Mouse (Mus musculus) heart, embryonic 16.5 days (tissue): Measurements from ENCODE around the gene Nbr1. TPM values are rescaled to one million over a fixed set of nuclear protein-coding genes. Genes with fewer than 3 reads are reported as not detected.
"Not testable (repeated sequence)": the region's sequence is repeated elsewhere in the genome, so short reads cannot be mapped to it uniquely, and the experiment has no call there.

Experiments used
- ATAC-seq: fragments of 200-750 bp; cut with Nextera tagmentation; replicated peaks from 2 replicates; pipeline ENCODE4 v1.8.0; 2017; ENCODE audit warnings: moderate number of reproducible peaks; ENCODE audit not compliant: insufficient read depth, low FRiP score; ENCODE audit errors: extremely low read depth
- H3K27ac ChIP-seq: fragments of 300-500 bp; sonication (generic); 2 replicates; pipeline ENCODE4 v1.5.1; 2014; ENCODE audit warnings: mild to moderate bottlenecking, low read length, control low read depth, moderate library complexity
- H3K27me3 ChIP-seq: fragments of 300-500 bp; sonication (generic); 2 replicates; pipeline ENCODE4 v1.6.1; 2014; ENCODE audit warnings: low read length, mixed read lengths; ENCODE audit not compliant: control insufficient read depth, insufficient read depth
- H3K36me3 ChIP-seq: fragments of 300-500 bp; sonication (generic); 2 replicates; pipeline ENCODE4 v1.6.1; 2014; ENCODE audit not compliant: control insufficient read depth, insufficient read depth
- H3K4me1 ChIP-seq: fragments of 300-500 bp; sonication (generic); 2 replicates; pipeline ENCODE4 v1.6.1; 2014; ENCODE audit warnings: low read length, mixed read lengths; ENCODE audit not compliant: control insufficient read depth, insufficient read depth
- H3K4me2 ChIP-seq: fragments of 300-500 bp; sonication (generic); 2 replicates; pipeline ENCODE4 v1.6.1; 2014; ENCODE audit warnings: low read depth, mild to moderate bottlenecking, control low read depth, low read length
- H3K4me3 ChIP-seq: fragments of 300-500 bp; sonication (generic); 2 replicates; pipeline ENCODE4 v1.5.1; 2014; ENCODE audit warnings: mild to moderate bottlenecking, control low read depth, low read length
- H3K9ac ChIP-seq: fragments of 300-500 bp; sonication (generic); 2 replicates; pipeline ENCODE4 v1.6.1; 2014; ENCODE audit warnings: low read length, control low read depth
- H3K9me3 ChIP-seq: fragments of 300-500 bp; sonication (generic); replicated peaks from 2 replicates; pipeline ENCODE4 v1.6.1; 2016; ENCODE audit warnings: low read length; ENCODE audit not compliant: control insufficient read depth
- WGBS: fragments of 180-500 bp; shearing (Covaris S2); extraction: QIAGEN DNeasy Blood & Tissue Kit; methylation state at CpG from one replicate; pipeline ENCODE4 v1.1.7; 2014; 5-methylcytosine and 5-hydroxymethylcytosine counted together
- polyA plus RNA-seq: library from polyadenylated mRNA; unstranded; fragments of >200 nt; fragmentation: Nextera tagmentation; extraction: Ambion mirVana; gene quantifications from 2 replicates; pipeline ENCODE4 v1.2.1, GENCODE M21; 2015

Nbr1 gene
- polyA plus RNA-seq, 1 experiment from 2014 or later: 65.5 TPM

DNA sequence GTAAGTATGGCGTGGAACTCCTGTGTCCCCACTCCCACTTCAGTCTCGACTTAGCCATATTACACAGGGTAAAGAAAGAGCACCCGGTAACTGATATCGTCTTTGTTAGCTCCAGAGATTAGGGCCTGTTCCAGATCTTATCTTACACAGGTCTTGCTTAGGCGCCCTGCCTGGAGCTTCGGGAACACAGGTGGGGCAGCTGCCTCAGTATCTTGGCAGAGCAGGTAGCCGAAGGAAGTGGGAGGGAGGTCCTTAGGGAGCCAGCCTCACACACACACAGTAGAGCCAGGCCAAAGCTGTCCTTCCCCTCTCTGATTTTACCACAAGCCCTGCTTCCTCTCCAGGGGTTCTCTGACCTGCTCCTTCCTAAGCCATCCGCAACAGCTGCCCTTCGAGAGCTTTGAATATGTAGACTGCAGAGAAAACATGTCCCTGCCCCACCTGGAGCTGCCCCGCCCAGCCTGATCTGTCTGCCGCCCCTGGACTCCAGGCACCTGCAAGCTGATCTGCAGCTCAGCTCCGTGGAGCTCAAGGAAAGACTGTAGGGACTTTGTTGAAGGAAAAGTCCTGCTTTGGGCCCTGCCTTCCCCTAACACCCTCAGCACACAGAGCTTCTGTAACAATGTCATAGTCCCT lies 38.2 kb downstream of the Nbr1 start:
- no peak for ATAC-seq
- H3K9ac ChIP-seq: no peak overlapping the region
- no peak overlapping the region for H3K27ac ChIP-seq
- WGBS: 71% methylated on average over 12 of the region's 12 CpGs
- no peaks in the 10 kb centered on the region for H3K27me3 ChIP-seq
- H3K4me3 ChIP-seq: no peak overlapping the region
- H3K4me1 ChIP-seq: no peaks in the 10 kb centered on the region
- peaks cover 3% of the 10 kb centered on the region; the same call in 1 of the 2 replicates for H3K36me3 ChIP-seq
- no peak overlapping the region for H3K4me2 ChIP-seq
- H3K9me3 ChIP-seq: no peaks in the 10 kb centered on the region

DNA sequence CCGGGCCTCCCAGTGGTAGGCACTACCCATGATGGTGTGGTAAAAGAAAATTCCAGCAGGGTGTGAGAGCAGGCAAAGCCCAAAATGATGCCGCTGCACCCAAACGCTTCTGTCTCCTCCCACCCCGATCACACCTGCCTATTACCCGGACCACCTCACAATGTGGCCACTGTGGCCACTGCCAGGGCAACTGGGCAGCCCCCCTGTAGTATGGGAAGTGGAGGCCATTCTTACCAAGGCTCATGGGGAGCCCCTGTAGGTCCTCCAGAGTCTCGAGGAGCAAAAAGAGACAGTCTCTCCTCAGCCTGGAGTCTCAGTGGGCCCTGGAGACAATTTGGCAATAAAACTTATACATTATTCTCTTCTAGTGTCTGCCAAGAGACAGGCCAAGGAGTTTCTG lies 47.2 kb downstream of the Nbr1 start, which contains the start of gene Gm11634:
Gm11634 (minus strand) TSS at position 101 of the 400 bp plus-strand sequence.
- no peak within 1 kb of the TSS for H3K27ac ChIP-seq
- H3K4me1 ChIP-seq: no peaks in the 10 kb centered on the region
- H3K4me3 ChIP-seq: no peak within 1 kb of the TSS
- no peak for ATAC-seq
- H3K36me3 ChIP-seq: no peaks in the 10 kb centered on the region
- no peaks in the 10 kb centered on the region for H3K9me3 ChIP-seq
- no peak within 1 kb of the TSS for H3K9ac ChIP-seq
- 64% methylated on average over 6 of the region's 6 CpGs for WGBS
- peaks cover 4% of the 10 kb centered on the region for H3K27me3 ChIP-seq
- no peak within 1 kb of the TSS for H3K4me2 ChIP-seq

DNA sequence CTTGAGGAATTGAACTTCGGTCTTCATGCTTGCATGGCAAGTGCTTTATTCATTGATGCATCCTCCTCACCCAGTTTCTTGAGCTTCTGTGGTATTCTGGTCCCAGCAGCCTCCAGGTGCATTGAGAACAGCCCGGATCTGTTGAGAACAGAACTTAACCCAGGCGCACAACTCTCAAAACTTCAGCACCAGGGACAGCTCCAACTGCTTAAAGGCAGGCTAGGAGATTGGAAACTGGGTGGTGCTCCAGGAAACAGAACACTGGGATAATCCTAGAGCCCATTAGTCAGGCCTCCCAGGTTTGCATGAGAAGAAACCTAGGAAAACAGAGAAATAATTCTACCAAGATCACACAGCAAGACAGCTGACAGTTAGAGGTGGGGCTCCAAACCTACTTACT lies 50.5 kb downstream of the Nbr1 start:
- H3K4me2 ChIP-seq: no peak overlapping the region

DNA sequence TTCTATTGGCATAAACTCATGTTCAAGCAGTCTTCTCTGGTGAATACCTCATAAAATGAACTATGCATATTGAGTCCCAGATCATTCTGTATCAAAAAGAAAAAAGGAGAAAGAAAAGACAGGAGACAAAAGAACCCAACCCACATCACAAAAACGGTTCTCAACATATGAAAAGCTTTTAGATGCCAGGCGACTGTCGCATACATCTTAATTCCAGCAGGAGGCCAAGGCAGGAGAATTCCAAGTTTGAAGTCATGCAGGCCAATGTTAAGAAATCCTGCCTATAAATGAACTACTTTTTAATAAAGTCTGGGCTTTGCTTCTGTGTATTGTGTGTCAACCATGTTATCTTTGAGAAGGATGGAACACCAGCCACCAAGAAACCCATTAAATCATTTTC lies 52.2 kb downstream of the Nbr1 start:
- Histone ChIP-seq H3K4me2 (peak overlapping the region; percentile 67; the same call in 1 of the 2 replicates), H3K4me3 (peak overlapping the region; percentile 49), H3K9ac (no peak overlapping the region), H3K36me3 (no peaks in the 10 kb centered on the region), H3K4me1 (no peaks in the 10 kb centered on the region), H3K27ac (no peak overlapping the region), H3K9me3 (no peaks in the 10 kb centered on the region), H3K27me3 (peaks cover 1% of the 10 kb centered on the region)
- 5% methylated on average over 3 of the region's 3 CpGs for WGBS
- ATAC-seq: no peak

More for the DNA sequence above, 50.5 kb downstream of the Nbr1 start:
- Histone ChIP-seq H3K27ac (no peak overlapping the region), H3K27me3 (peaks cover 4% of the 10 kb centered on the region), H3K4me3 (no peak overlapping the region), H3K36me3 (no peaks in the 10 kb centered on the region), H3K4me1 (no peaks in the 10 kb centered on the region), H3K9ac (no peak overlapping the region), H3K9me3 (no peaks in the 10 kb centered on the region)
- WGBS: 9% methylated on average over 3 of the region's 3 CpGs
- no peak for ATAC-seq

DNA sequence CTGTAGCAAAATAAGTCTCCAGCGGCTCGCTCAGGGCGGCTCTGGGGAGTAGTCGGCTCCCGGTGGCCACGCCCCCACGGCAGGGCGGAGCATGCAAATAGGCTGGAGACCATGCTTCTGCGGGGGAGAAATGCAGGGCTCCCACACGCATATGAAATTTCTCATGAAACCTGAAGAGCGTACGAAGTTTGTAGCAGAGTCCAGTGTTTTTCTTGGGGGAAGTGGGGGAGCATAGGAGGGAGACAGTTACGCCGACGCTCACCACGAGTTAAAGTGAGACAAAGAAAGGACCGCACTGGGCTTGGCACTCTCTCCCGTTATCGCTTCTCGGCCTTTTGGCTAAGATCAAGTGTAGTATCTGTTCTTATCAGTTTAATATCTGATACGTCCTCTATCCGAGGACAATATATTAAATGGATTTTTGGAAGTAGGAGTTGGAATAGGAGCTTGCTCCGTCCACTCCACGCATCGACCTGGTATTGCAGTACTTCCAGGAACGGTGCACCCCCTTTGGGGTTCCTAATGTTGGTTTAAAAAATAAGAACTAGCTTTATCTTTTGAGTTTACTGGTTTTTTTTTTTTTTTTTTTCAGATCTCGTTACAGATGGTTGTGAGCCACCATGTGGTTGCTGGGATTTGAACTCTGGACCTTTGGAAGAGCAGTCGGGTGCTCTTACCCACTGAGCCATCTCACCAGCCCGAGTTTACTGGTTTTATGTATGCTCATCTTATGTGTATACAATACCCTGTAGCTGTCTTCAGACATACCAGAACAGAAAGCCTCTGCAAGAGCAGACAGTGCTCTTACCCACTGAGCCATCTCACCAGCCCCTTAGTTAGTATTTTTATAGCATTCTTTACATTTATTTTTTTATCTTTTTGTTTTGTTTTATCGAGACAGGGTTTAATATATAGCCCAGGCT lies 52.8 kb downstream of the Nbr1 start:
- 0 out of 2 replicates have a peak, but pooled peaks have one; percentile 60 for ATAC-seq
- not testable (repeated sequence) for H3K36me3 ChIP-seq, H3K27ac ChIP-seq, H3K4me1 ChIP-seq, H3K9me3 ChIP-seq, H3K27me3 ChIP-seq
- Histone ChIP-seq H3K4me2 (peak overlapping the region; percentile 67), H3K4me3 (peak overlapping the region; percentile 49), H3K9ac (peak overlapping the region; percentile 64)
- WGBS: 2% methylated on average over 30 of the region's 30 CpGs

DNA sequence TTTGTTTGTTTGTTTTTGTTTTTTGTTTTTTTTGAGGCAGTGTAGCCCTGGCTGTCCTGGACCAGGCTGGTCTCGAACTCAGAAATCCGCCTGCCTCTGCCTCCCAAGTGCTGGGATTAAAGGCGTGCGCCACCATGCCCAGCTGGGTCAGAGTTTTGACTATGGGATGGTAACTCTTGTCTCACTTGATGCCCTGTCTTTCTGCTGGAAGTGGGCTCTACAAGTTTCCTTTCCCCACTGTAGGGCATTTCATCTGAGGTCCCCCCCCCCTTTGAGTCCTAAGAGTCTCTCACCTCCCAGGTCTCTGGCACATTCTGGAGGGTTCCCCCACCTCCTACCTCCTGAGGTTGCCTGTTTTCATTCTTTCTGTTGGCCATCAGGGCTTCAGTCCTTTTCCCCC lies 55.2 kb downstream of the Nbr1 start:
- H3K27me3 ChIP-seq, ATAC-seq: not testable (repeated sequence)
- 87% methylated on average over 4 of the region's 4 CpGs for WGBS

DNA sequence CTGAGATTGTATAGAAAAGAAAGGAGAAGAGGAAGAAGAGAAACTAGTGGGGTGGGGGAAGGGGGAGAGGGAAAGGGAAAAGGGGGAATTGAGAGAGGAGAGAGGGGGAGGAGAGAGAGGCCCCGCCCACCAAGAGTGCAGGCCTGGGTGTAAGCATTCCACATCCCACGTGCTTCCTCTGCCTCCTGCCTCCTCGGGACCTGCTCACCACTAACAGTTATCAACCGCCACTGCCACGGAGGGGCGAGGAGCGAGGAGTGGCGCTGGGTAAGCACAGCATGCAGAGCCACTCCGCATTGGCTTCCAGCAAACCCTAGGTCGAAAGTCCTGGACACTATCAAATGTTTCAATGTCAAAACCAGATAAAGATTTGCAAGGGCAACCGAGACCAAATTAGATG lies 58.5 kb downstream of the Nbr1 start:
- peak overlapping the region; percentile 55 for H3K4me2 ChIP-seq
- H3K36me3 ChIP-seq: no peaks in the 10 kb centered on the region
- H3K9ac ChIP-seq: no peak overlapping the region
- H3K4me3 ChIP-seq: peak overlapping the region; percentile 9; the same call in 1 of the 2 replicates
- H3K4me1 ChIP-seq: peaks cover 9% of the 10 kb centered on the region; the same call in 1 of the 2 replicates
- ATAC-seq: 0 out of 2 replicates have a peak, but pooled peaks have one; percentile 41
- 6% methylated on average over 11 of the region's 11 CpGs for WGBS
- no peaks in the 10 kb centered on the region for H3K27me3 ChIP-seq
- no peak overlapping the region for H3K27ac ChIP-seq
- H3K9me3 ChIP-seq: no peaks in the 10 kb centered on the region

More for the DNA sequence above, 55.2 kb downstream of the Nbr1 start:
- not testable (repeated sequence) for H3K4me2 ChIP-seq, H3K36me3 ChIP-seq, H3K9me3 ChIP-seq, H3K4me3 ChIP-seq, H3K4me1 ChIP-seq, H3K9ac ChIP-seq, H3K27ac ChIP-seq

DNA sequence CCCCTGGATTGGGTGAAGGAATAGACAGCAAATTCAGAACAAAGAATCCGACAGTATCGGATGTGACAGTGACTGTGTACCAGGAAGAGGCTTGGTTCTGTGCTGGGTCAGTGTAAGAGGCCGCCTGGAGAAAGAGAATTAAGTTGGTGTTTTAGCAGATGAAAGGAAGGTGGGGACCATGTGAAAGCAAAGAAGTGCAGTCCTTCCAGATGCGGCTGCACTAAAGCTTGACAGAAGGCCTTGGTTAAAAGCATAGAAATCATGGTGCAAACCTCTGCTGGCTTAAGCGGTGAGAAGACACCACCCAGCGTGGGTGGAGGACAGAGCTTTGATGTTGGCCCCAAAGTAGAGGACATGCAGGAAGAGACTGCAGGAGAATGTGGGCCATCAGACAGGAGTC lies 61.6 kb downstream of the Nbr1 start:
- no peak overlapping the region for H3K4me2 ChIP-seq
- H3K9ac ChIP-seq: no peak overlapping the region
- WGBS: 74% methylated on average over 6 of the region's 6 CpGs
- H3K27me3 ChIP-seq: no peaks in the 10 kb centered on the region
- no peak overlapping the region for H3K27ac ChIP-seq
- peaks cover 13% of the 10 kb centered on the region for H3K4me1 ChIP-seq
- no peaks in the 10 kb centered on the region for H3K9me3 ChIP-seq
- no peaks in the 10 kb centered on the region for H3K36me3 ChIP-seq
- ATAC-seq: no peak
- H3K4me3 ChIP-seq: no peak overlapping the region

DNA sequence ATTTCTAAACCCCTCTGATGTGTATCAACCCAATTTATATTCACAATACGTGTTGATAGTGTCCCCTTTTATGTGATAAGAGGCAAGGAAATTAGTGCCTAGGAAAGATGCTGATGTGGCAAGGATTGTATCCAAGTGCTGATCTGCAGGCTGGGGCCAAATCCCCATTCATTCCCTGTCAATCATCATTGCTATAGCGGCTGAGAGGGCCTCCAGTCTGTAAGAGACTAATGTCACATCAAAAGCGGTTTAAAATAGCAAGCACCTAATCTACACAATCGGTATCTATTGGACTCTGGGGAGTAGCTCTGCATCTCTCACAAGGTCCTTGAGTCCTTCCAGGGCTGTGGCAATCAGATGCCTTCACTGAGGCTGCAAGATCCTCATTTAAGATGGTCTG lies 62.2 kb downstream of the Nbr1 start:
- ATAC-seq: no peak
- 44% methylated on average over 4 of the region's 4 CpGs for WGBS
- no peak overlapping the region for H3K9ac ChIP-seq

More for the DNA sequence above, 62.2 kb downstream of the Nbr1 start:
- Histone ChIP-seq H3K9me3 (no peaks in the 10 kb centered on the region), H3K27ac (no peak overlapping the region), H3K4me1 (peaks cover 13% of the 10 kb centered on the region), H3K4me3 (no peak overlapping the region), H3K27me3 (no peaks in the 10 kb centered on the region), H3K36me3 (no peaks in the 10 kb centered on the region), H3K4me2 (no peak overlapping the region)
